Mouse (Mus musculus) hindbrain, embryonic 11.5 days (tissue): Measurements from ENCODE around the gene Krtap16-3. TPM values are rescaled to one million over a fixed set of nuclear protein-coding genes. Genes with fewer than 3 reads are reported as not detected.

Experiments used
- ATAC-seq: fragments of 200-750 bp; cut with Nextera tagmentation; 2 replicates; pipeline ENCODE4 v1.8.0; 2017; ENCODE audit warnings: mild to moderate bottlenecking, moderate TSS enrichment, moderate library complexity; ENCODE audit not compliant: low FRiP score
- DNase-seq: peaks from one replicate; pipeline ENCODE4 v3.0.0-alpha.2; 2015; ENCODE audit warnings: low spot score
- H3K27ac ChIP-seq: fragments of 300-500 bp; sonication (generic); 2 replicates; pipeline ENCODE4 v1.5.1; 2014; ENCODE audit warnings: mild to moderate bottlenecking, low read depth, low read length
- H3K27me3 ChIP-seq: fragments of 300-500 bp; sonication (generic); 2 replicates; pipeline ENCODE4 v1.6.1; 2014; ENCODE audit warnings: mild to moderate bottlenecking, low read length, moderate library complexity, mixed read lengths; ENCODE audit not compliant: control insufficient read depth, insufficient read depth
- H3K36me3 ChIP-seq: fragments of 300-500 bp; sonication (generic); 2 replicates; pipeline ENCODE4 v1.6.1; 2014; ENCODE audit warnings: mild to moderate bottlenecking, low read length, moderate library complexity, mixed read lengths; ENCODE audit not compliant: control insufficient read depth, insufficient read depth
- H3K4me1 ChIP-seq: fragments of 300-500 bp; sonication (generic); replicated peaks from 2 replicates; pipeline ENCODE4 v1.6.1; 2014; ENCODE audit warnings: low read length, mixed read lengths; ENCODE audit not compliant: control insufficient read depth, insufficient read depth
- H3K4me2 ChIP-seq: fragments of 300-500 bp; sonication (generic); replicated peaks from 2 replicates; pipeline ENCODE4 v1.6.1; 2014; ENCODE audit warnings: mild to moderate bottlenecking, low read depth, low read length
- H3K4me3 ChIP-seq: fragments of 300-500 bp; sonication (generic); 2 replicates; pipeline ENCODE4 v1.5.1; 2014; ENCODE audit warnings: low read depth, low read length
- H3K9ac ChIP-seq: fragments of 300-500 bp; sonication (generic); 2 replicates; pipeline ENCODE4 v1.6.1; 2014; ENCODE audit warnings: low read depth, low read length
- H3K9me3 ChIP-seq: fragments of 300-500 bp; sonication (generic); 2 replicates; pipeline ENCODE4 v1.6.1; 2016; ENCODE audit warnings: low read length; ENCODE audit not compliant: control insufficient read depth
- WGBS: fragments of 180-500 bp; shearing (Covaris S2); extraction: QIAGEN DNeasy Blood & Tissue Kit; methylation state at CpG from one replicate; pipeline ENCODE4 v1.1.7; 2014; 5-methylcytosine and 5-hydroxymethylcytosine counted together
- polyA plus RNA-seq: library from polyadenylated mRNA; unstranded; fragments of >200 nt; fragmentation: Nextera tagmentation; extraction: Ambion mirVana; gene quantifications from 2 replicates; pipeline ENCODE4 v1.2.1, GENCODE M21; 2014

Gene Krtap16-3
- not detected in 2 replicates for polyA plus RNA-seq

DNA sequence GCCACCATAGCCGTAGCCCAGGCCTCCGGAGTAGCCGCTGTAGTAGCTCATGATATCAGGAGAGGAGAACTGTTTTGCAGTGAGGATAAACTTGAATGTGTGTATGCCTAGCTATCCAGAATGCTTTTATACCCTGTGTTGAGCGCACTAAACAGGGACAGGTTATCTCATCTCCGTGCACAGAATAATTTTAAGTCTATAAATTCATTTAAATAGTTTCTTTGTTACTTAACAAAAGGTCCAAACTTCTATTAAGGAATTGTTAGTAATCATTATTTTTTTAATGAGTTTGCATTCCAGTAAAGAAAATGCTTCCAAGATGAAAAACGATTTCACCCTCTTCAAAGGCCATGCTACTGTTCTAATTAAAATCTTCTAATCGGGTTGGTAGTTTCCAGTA, at the start of gene Krtap16-3:
TSS of gene Krtap16-3 (minus strand) at position 101 of the 400 bp plus-strand sequence.
- ATAC-seq, result no peak

DNA sequence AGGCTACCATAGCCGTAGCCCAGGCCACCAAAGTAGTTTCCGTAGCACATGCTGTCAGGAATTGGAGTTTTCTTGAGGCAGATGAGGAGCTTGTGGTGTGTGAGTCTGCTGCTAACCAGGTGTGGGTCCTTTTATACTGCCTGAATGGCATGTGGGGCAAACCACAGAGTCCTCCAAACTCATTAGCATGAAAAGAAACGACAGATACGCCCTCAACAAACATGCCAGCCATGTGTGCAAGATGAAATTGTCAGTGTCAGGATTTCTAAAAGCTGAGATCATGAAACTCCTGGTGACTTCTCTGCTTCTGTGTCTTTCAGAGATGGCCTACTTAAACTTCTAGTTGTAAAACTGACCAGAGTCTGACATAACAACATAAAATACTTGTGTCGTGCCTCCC, 48.0 kb upstream of the Krtap16-3 start, which contains the start of gene Krtap22-2:
TSS of gene Krtap22-2 (minus strand) at position 101 of the 400 bp plus-strand sequence.
- no peak for ATAC-seq
- Histone ChIP-seq H3K4me2 (no peak within 1 kb of the TSS), H3K27ac (no peak within 1 kb of the TSS), H3K4me3 (no peak within 1 kb of the TSS), H3K36me3 (no peaks in the 10 kb centered on the region), H3K9ac (no peak within 1 kb of the TSS), H3K4me1 (no peaks in the 10 kb centered on the region), H3K27me3 (no peaks in the 10 kb centered on the region), H3K9me3 (no peaks in the 10 kb centered on the region)
- WGBS, result 85% methylated on average over 5 of the region's 5 CpGs
- DNase-seq, result no peak

More for the DNA sequence above, at the start of gene Krtap16-3:
- Histone ChIP-seq H3K4me1 (no peaks in the 10 kb centered on the region), H3K27ac (no peak within 1 kb of the TSS), H3K36me3 (no peaks in the 10 kb centered on the region), H3K9ac (no peak within 1 kb of the TSS), H3K4me3 (no peak within 1 kb of the TSS), H3K27me3 (no peaks in the 10 kb centered on the region), H3K9me3 (no peaks in the 10 kb centered on the region), H3K4me2 (no peak within 1 kb of the TSS)
- WGBS, result 93% methylated on average over 7 of the region's 7 CpGs
- DNase-seq, result no peak

- WGBS, result 91% methylated on average over 6 of the region's 6 CpGs
- no peaks in the 10 kb centered on the region for H3K4me1 ChIP-seq
- DNase-seq, result no peak
- H3K4me2 ChIP-seq, result no peak overlapping the region
- H3K36me3 ChIP-seq, result no peaks in the 10 kb centered on the region
- no peak overlapping the region for H3K4me3 ChIP-seq
- no peak overlapping the region for H3K27ac ChIP-seq
- H3K9ac ChIP-seq, result no peak overlapping the region
- no peak for ATAC-seq
- no peaks in the 10 kb centered on the region for H3K9me3 ChIP-seq
- H3K27me3 ChIP-seq, result no peaks in the 10 kb centered on the region
These were observed 21.6 kb downstream of the Krtap16-3 start for GRCm38 (mm10) chr16:88941106-88941505.

- Histone ChIP-seq H3K9ac (no peak overlapping the region), H3K9me3 (no peaks in the 10 kb centered on the region), H3K4me2 (no peak overlapping the region), H3K4me1 (no peaks in the 10 kb centered on the region), H3K27me3 (no peaks in the 10 kb centered on the region), H3K36me3 (no peaks in the 10 kb centered on the region), H3K4me3 (no peak overlapping the region), H3K27ac (no peak overlapping the region)
- 70% methylated on average over 7 of the region's 7 CpGs for WGBS
- ATAC-seq, result no peak; the same call in 1 of the 2 replicates
- peak; percentile 54 for DNase-seq
These were observed 24.4 kb downstream of the Krtap16-3 start for GRCm38 (mm10) chr16:88938252-88938651.

- WGBS, result 93% methylated on average over 3 of the region's 3 CpGs
- no peak for DNase-seq
- no peaks in the 10 kb centered on the region for H3K27me3 ChIP-seq
These were observed 30.5 kb downstream of the Krtap16-3 start, which contains the start of gene Krtap19-9b for GRCm38 (mm10) chr16:88932165-88932564. Krtap19-9b (minus strand) TSS chr16:88932265.

More at GRCm38 (mm10) chr16:88932165-88932564, 30.5 kb downstream of the Krtap16-3 start, which contains the start of gene Krtap19-9b:
- ATAC-seq, result no peak
- H3K36me3 ChIP-seq, result no peaks in the 10 kb centered on the region
- H3K27ac ChIP-seq, result no peak within 1 kb of the TSS
- no peaks in the 10 kb centered on the region for H3K9me3 ChIP-seq
- H3K4me1 ChIP-seq, result no peaks in the 10 kb centered on the region
- no peak within 1 kb of the TSS for H3K4me3 ChIP-seq
- H3K9ac ChIP-seq, result no peak within 1 kb of the TSS
- no peak within 1 kb of the TSS for H3K4me2 ChIP-seq

Other genes starting within 250 kb of the Krtap16-3 start
- gene Krtap13-1, start 234.0 kb downstream of the Krtap16-3 start, polyA plus RNA-seq, result not detected in 2 replicates
- gene Krtap13, start 211.2 kb downstream of the Krtap16-3 start, polyA plus RNA-seq, result not detected in 2 replicates
- not detected in 2 replicates for gene 2310034C09Rik, start 204.0 kb downstream of the Krtap16-3 start, polyA plus RNA-seq
- not detected in 2 replicates for gene 2310057N15Rik, start 188.7 kb downstream of the Krtap16-3 start, polyA plus RNA-seq
- not detected in 2 replicates for gene Gm5965, start 185.0 kb downstream of the Krtap16-3 start, polyA plus RNA-seq
- not detected in 2 replicates for gene Gm20741, start 150.7 kb downstream of the Krtap16-3 start, polyA plus RNA-seq
- gene Krtap15, start 142.7 kb downstream of the Krtap16-3 start, polyA plus RNA-seq, result not detected in 2 replicates
- gene Krtap14, start 136.7 kb downstream of the Krtap16-3 start, polyA plus RNA-seq, result not detected in 2 replicates
- gene Krtap19-1, start 93.5 kb downstream of the Krtap16-3 start, polyA plus RNA-seq, result not detected in 2 replicates
- not detected in 2 replicates for gene Krtap19-2, start 88.6 kb downstream of the Krtap16-3 start, polyA plus RNA-seq
- not detected in 2 replicates for gene Krtap19-3, start 84.8 kb downstream of the Krtap16-3 start, polyA plus RNA-seq
- not detected in 2 replicates for gene Krtap19-4, start 77.8 kb downstream of the Krtap16-3 start, polyA plus RNA-seq
- gene Krtap19-5, start 66.4 kb downstream of the Krtap16-3 start, polyA plus RNA-seq, result not detected in 2 replicates
- gene Krtap19-9b, start 30.6 kb downstream of the Krtap16-3 start, polyA plus RNA-seq, result not detected in 2 replicates
- not detected in 2 replicates for gene Krtap22-2, start 47.9 kb upstream of the Krtap16-3 start, polyA plus RNA-seq
- gene Gm10229, start 52.4 kb upstream of the Krtap16-3 start, polyA plus RNA-seq, result not detected in 2 replicates
- not detected in 2 replicates for gene Krtap6-1, start 68.8 kb upstream of the Krtap16-3 start, polyA plus RNA-seq
- not detected in 2 replicates for gene Gm10228, start 78.6 kb upstream of the Krtap16-3 start, polyA plus RNA-seq
- gene Krtap6-5, start 85.0 kb upstream of the Krtap16-3 start, polyA plus RNA-seq, result not detected in 2 replicates
- gene 1110025L11Rik, start 101.1 kb upstream of the Krtap16-3 start, polyA plus RNA-seq, result not detected in 2 replicates
- not detected in 2 replicates for gene Krtap6-3, start 121.1 kb upstream of the Krtap16-3 start, polyA plus RNA-seq
- not detected in 2 replicates for gene Gm6358, start 178.0 kb upstream of the Krtap16-3 start, polyA plus RNA-seq
- not detected in 2 replicates for gene Gm10061, start 188.2 kb upstream of the Krtap16-3 start, polyA plus RNA-seq
- gene Gm9789, start 195.1 kb upstream of the Krtap16-3 start, polyA plus RNA-seq, result not detected in 2 replicates
- gene Gm7735, start 206.6 kb upstream of the Krtap16-3 start, polyA plus RNA-seq, result not detected in 2 replicates
- not detected in 2 replicates for gene 1110057P08Rik, start 211.9 kb upstream of the Krtap16-3 start, polyA plus RNA-seq
- gene Krtap20-2, start 243.0 kb upstream of the Krtap16-3 start, polyA plus RNA-seq, result not detected in 2 replicates